Comparison of ENCODE assay signal across 7 mouse cellular contexts in the genomic region with DNA sequence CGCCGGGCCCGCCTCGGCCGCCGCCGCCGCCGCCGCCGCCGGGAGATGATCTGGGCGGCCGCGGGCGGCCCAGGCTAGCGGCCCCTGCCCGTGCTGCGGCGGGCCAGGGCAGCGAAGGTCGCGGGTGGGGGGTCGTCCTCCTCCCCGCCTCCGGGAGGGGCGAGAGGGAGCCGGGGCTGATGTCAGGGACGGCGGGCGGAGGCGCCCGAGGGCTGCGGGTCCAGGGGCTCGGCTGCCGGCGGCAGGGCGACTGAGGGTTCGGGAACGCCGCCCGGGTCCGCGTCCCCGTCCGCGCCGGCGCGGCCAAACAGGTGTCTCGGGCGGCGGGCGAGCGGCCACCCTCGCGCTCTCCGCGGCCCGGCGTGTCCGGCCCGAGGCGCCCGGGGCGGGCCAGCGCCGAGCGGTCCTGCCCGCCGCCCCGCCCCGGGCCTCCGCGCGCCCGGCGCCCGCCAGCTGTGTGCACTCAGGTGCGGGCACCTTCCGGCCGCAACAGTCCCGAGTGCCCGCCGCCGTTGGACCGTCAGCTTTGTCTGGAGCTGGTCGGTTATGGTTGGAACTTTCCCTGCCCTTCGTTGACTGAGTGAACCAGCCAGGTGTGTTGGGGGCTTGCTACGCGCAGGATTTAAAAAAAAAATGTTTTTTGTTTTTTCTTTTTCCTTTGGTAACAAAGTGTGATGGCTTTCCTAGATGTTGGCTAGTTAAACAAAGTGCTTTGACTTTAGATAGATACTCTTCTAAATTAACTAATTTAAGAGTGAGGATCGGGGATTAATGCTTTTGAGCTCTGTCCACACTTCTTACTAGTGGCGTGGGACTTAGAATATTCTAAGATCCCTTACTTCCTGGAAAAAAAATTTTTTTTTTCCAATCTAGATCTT. TPM values are rescaled to one million over a fixed set of nuclear protein-coding genes. Genes with fewer than 3 reads are reported as not detected.
DNase-seq lines count a peak whose midpoint lies in the region.

Gene C1galt1 (plus strand): TSS at position 41 of the 878 bp plus-strand sequence.

- H3K36me3 ChIP-seq in erythroblast, embryonic 14.5 days (ENCODE audit: control insufficient read depth): peaks cover 19% of the 10 kb centered on the region
- H3K36me3 ChIP-seq in macrophage (ENCODE audit: inconsistent target): no peaks in the 10 kb centered on the region

- peaks cover 45% of the 10 kb centered on the region for H3K4me1 ChIP-seq in erythroblast, embryonic 14.5 days (ENCODE audit: control insufficient read depth)

- H3K79me2 ChIP-seq in macrophage (ENCODE audit: inconsistent target): peaks cover 44% of the 10 kb centered on the region

- peak within 1 kb of the TSS; percentile 39 for H3K27ac ChIP-seq in macrophage

- no peaks in the 10 kb centered on the region for H3K9me3 ChIP-seq in erythroblast, embryonic 14.5 days (ENCODE audit: control insufficient read depth, low read length)

- H3K4me3 ChIP-seq in erythroblast, embryonic 14.5 days (replicated peaks): peak within 1 kb of the TSS; percentile 94
- H3K4me3 ChIP-seq in macrophage (ENCODE audit: inconsistent target): peak within 1 kb of the TSS; percentile 66

- under 1% methylated on average over 89 of the region's 93 CpGs for WGBS in macrophage (ENCODE audit: missing documents)

- H3K27me3 ChIP-seq in erythroblast, embryonic 14.5 days (ENCODE audit: control insufficient read depth): no peaks in the 10 kb centered on the region

- DNase-seq in CD8-positive naive resting alpha-beta T cell, adult 2 months (ENCODE audit: low read depth in 2 of 2, low spot score in 2 of 2): peak; percentile 25 to 37
- peak; percentile 52 for DNase-seq in R1 (ENCODE audit: low read depth, low spot score)
- no peak for DNase-seq in heart, postnatal 4 days
- no peak for DNase-seq in left cerebral cortex, adult 8-10 months (ENCODE audit: low spot score in 2 of 2)
- DNase-seq in spleen, postnatal 36 days (ENCODE audit: low spot score in 2 of 2): peak; percentile 71 to 76

RNA-seq across cellular contexts. Expression of gene C1galt1, which starts in this region (rescaled TPM):
- polyA plus RNA-seq in erythroblast, embryonic 14.5 days (2012): 0.14 and 0.25 TPM in 2 replicates
- total RNA-seq in heart, postnatal 4 days (2021): 10 to 100 TPM; 18.5 to 19.4 TPM
- total RNA-seq in left cerebral cortex, adult 8-10 months (2022): 10 to 100 TPM; 11.6 to 12.7 (median 12.0) TPM
- total RNA-seq in macrophage (2018; cell fraction: chromatin; rRNA removed): 10 to 100 TPM in 3 of 26 experiments, 1 to 10 TPM in 23; 2.4 to 12.1 (median 5.5) TPM
- 10 to 100 TPM in 17 of 26 experiments, 1 to 10 TPM in 9; 7.0 to 17.8 (median 11.5) TPM for total RNA-seq in macrophage (2018; cell fraction: cytosol; rRNA removed)
- 10 to 100 TPM in 13 of 26 experiments, 1 to 10 TPM in 13; 6.2 to 27.9 (median 10.1) TPM for total RNA-seq in macrophage (2018; cell fraction: nucleus; rRNA removed)
- 9.0 to 21.6 TPM (median 9.1 TPM) in 3 replicates for polyA plus RNA-seq in macrophage (2018)

Comparison
In these comparisons a context has a peak if more than half of its experiments do, and no peak if none do; other contexts are left out.
1. DNase-seq: peak in CD8-positive naive resting alpha-beta T cell, adult 2 months (2 of 2), R1 (single experiment) and spleen, postnatal 36 days (2 of 2); none in heart, postnatal 4 days (single experiment) and left cerebral cortex, adult 8-10 months (0 of 2).